Mouse (Mus musculus) MN1 (cell line): ENCODE data around the gene Oasl1.

ENCODE experiments used
- DNase-seq: peaks from one replicate; pipeline ENCODE4 v3.0.0-alpha.2; 2016; ENCODE audit warnings: low spot score

Oasl1 gene

DNA sequence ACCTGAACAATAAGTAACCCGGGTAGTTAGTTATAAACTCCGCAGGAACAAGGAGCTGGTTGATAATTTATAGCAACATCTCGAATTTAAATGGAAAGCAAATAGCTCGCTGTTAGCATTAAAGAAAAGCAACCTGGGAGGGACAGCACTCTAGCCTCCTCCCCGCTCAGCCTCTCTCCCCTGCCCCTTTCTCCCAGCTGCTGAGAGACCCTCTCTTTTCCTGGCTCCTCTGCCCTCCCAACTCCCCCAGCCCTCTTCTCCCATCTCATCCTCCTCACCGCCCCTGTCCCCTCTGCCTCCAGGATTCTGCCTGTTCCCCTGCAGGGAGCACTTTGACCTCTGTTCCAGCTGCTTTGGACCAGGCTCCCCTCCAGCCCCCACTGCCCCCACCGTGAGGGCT lies 45.6 kb downstream of the Oasl1 start:
- DNase-seq = no peak

DNA sequence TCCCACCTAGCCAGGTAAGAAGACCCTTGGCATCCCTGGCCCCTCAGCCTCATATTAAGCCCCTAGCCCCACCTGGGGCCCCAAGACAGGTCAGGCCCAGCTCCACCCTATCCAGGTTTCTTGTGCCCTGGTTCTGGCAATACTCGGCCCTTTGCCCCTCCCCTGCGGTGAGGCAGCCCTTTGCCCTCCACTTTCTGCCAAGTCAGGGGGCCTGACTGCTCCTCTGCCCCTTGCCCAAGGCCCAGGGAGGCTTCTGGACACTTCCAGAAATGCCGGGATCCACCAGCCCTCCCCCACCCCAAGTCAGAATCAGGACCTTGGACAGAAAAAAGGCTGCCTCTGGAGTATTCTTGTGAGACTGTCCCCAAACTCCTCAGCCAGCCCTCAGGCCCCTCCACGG lies 46.0 kb downstream of the Oasl1 start:
- no peak for DNase-seq

DNA sequence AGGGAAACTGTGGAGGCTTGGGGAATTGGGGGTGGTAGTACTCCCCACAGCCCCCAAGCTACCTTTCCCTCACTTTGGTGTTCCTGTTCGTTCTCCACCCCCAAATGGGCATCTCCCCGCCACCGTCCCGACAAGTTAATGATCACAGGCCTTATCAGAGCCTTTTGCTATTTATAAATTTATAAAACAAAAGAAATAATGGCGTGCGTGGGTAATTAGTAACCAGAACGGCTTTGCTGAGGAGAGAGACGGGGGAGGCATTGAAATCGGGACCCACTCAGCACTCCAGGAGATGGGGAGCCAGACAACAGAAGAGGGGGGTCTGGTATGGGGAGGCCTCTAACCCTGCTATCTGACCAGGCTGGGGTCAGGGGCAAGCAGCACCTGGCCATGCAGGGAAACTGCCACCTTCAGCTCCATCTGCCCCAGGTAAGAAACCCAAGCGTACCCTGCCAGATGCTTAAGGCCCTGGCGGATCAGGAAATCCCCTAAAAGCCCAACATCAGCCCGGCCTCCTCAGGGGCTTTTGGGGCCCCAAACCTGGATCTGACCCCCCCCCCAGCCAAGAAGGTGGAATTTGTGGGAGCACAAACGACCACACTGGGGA lies 46.7 kb downstream of the Oasl1 start:
- no peak for DNase-seq

DNA sequence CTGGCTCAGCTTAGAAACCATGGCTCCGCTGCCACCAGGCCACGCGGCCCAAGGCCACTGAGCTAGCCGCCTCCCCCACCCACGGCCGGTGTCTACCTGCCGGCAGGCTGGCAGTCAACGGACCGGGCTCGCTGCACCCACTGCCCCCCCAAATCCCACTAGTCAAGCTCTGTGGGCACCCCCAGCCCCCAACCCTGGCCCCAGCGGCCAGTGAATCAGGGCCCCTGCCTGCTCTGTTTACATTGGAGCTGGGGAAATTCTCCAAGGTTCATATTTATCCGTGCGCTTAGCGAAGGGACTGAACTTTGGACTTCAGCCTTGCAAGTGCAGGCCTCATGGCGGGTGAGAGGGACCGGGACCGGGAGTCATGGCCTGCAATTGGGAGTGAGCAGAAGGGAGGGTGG lies 47.8 kb downstream of the Oasl1 start, which contains the start of gene Hnf1a:
TSS of gene Hnf1a (minus strand) at position 271 of the 404 bp plus-strand sequence.
- no peak for DNase-seq

DNA sequence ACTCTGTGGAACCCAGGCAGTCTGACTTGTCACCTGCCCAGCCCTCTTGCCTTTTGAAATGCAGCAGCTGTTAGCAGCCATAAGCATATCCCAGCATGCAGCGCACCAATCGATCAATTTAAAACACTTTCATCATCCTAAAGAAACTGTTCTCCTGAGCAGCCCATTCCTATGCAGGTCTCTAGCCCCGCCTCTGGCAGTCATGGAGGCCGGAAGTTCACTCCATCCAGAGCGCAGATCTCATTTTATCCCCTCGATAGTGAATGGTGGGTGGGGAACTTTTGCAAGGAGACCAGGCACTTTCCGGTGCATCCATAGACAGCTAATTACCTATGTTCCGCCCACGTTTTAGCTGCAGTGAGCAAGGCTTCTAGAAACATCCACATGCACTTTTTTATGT lies 49.2 kb downstream of the Oasl1 start:
- DNase-seq = no peak

DNA sequence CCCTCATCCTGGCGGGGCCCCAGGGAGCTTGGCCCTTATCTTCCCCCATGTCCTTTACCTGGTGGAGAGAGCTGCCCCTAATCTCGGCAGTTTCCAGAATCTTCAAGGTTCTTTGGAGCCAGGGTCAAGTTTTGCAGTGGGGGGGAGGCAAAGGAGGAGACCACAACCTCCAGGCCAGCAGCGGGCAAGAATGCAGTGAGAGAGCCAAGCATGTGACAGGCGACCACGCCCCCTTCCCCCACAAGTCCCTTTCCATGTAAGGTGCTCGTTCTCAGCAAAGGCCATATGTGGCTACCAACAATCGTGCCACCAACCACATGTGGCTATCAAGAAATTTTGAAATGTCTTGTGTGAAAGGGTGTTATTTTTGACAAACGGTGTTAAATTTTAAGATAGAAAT lies 50.1 kb downstream of the Oasl1 start:
- DNase-seq = no peak

DNA sequence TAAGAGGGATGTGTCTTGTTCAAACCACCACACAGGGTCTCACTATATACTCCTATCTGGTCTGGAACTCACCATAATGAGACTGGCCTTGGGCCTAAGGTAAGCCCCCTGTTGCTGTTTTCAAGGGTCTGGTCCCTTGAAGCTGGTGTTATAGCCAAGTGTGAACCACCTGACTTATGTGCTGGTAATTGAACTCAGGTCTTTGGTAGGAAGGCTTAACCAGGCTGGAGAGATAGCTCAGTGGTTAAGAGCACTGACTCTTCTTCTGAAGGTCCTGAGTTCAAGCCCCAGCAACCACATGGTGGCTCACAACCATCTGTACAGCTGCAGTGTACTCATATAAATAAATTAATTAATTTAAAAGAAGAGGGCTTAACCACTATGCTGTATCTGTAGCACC lies 53.9 kb downstream of the Oasl1 start:
- no peak for DNase-seq

DNA sequence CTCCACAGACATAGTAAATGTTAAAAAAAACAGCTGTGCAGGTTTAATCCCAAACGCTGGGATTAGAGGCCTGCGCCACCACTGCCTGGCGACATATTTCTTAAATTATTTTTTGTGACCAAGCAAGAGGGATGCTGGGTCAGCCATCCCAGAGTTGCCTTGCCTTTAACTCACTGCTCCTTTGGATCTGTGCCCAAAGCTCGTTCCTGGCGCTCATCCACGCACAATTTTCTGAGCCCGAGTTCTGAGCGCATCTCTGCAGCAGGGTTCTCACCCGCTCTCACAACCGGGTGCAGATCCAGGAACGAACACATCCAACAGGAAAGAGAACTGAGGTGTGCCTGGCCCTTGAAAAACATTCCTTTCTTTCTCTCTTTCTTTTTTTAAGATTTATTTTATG lies 55.4 kb downstream of the Oasl1 start:
- peak; percentile 38 for DNase-seq

DNA sequence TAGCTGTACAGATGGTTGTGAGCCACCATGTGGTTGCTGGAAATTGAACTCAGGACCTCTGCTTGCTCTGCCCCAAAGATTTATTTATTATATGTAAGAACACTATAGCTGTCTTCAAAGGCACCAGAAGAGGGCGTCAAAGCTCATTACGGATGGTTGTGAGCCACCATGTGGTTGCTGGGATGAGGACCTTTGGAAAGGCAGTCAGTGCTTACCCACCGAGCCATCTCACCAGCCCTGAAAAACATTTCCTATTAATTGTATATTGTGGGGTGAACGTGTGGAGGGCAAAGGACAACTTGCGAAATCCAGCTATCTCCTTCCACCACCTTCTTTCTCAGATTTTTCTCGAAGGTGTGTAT lies 55.8 kb downstream of the Oasl1 start:
- DNase-seq = peak; percentile 68

DNA sequence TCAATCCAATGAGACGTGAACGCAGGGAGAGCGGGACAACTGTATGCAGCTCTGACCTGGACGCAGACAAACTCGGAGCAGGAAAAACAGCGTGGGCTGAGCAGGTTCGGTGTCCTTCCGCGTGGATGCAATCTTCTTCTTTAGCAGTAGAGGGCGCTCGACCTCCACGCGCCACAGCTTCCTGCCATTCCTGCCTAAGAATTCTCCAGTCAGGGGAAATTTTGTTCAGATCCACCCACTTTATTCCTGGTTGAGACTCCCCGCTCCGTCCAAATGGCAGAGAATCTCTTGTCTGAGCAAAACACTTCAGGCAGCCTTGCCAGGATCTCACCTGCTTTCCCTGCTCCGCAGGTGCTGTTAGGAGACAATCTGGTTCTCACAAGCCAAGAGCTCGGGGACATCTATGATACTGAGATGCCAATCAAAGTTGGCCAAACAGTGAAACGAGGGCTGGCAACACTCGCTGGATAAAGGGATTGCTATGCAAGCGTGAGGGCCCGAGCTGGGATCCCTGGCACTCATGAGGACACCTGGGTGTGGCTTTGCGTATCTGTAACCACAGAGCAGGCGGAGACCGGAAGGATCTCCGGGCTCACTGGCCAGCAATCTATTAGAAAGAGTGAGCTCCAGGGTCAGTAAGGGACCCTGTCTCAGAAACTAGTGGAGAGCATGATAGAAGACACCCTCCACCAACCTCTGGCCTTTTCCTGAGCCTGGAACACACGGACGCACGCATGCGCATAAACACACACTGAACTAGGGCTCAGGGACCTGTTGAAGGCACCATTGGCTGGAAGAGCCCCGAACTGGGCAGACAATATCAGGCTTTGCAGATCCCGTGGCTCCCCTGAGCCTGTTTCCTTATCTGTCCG lies 56.4 kb downstream of the Oasl1 start:
- peak; percentile 69 for DNase-seq

DNA sequence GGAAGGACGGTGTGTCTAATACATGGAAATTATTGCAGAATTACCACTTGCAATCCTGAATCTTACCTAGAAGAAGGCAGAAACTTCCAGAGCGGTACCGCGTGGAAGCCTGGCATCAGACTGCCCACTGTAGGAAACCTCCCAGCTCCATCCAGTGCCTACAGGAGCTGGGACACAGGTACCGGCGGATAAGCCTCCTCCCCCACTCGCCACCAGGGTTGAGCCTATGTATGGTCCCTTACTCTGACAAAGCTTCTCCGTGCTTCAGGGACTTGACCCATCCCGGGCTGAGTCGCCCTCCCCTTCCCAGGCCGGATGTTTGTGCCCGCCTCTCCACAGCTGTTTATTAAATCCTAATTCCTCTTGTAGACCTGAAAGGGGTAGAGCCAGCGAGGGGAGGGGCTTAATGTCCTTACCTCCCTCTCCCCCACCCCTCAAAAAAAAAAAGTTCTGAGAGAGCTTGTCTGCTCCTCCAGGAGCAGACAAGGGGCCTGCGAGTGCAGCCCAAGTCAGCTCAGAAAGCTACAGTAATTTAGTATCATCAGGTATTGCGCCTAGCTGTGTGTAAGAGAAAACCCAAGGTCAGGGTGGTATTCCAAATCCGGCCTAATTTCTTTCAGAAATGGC lies 57.2 kb downstream of the Oasl1 start:
- DNase-seq = peak; percentile 17

DNA sequence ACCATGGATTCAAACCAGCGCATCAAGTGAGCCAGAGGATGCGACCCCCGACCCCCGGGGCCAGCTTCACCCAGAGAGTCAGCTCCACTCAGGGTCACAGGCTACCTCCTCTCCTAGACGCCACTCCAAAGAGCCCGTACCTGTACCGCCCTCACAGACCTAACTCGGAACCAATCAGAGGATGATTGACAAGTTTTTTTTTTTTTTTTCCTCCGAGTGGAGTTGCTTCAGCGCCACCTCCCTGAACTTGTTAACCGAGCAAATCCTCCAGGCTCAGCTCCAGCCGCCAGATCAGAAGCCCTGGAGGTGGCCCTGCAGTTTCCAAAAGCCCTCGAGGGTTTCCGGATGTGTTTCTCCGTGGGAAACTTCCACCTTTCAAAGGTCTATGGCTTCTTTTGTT lies 59.0 kb downstream of the Oasl1 start:
- no peak for DNase-seq

DNA sequence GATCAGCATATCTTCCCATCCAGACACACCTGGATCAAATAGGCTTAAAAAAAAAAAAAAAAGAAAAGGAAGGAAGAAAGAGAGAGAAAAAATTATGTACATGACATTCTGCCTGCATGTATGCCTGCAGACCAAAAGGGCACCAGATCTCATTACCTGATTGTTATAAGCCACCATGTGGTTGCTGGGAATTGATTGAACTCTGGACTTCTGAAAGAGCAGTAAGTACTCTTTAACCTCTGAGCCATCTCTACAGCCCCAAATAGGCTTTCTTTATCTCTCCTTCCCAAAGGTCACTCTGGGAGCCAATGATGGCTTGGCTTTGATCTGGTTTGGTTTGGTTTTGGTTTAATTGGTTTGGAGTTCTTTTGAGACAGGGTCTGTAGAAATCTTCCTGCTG lies 62.0 kb downstream of the Oasl1 start:
- no peak for DNase-seq
